Mouse (Mus musculus): Measurements from ENCODE around the gene Treml4. TPM values are rescaled to one million over a fixed set of nuclear protein-coding genes. Genes with fewer than 3 reads are reported as not detected.
A peak's percentile ranks its signal among the peaks of the same experiment; 100 is the strongest.
"Not testable (repeated sequence)": the region's sequence is repeated elsewhere in the genome, so short reads cannot be mapped to it uniquely, and the experiment has no call there.

Treml4 gene
- total RNA-seq, 4 experiments from 2014 or later: not detected

GRCm38 (mm10) chr17:48274098-48274497 is 10.0 kb downstream of the Treml4 start:
- DNase-seq (ENCODE audit: low spot score in 2 of 2): no peak

GRCm38 (mm10) chr17:48274885-48275284 is 10.8 kb downstream of the Treml4 start:
- DNase-seq (ENCODE audit: low spot score in 2 of 2): peak; percentile 48 to 85

- DNase-seq (ENCODE audit: low spot score in 2 of 2): no peak
Measured at GRCm38 (mm10) chr17:48275736-48276135, 11.6 kb downstream of the Treml4 start.

DNA sequence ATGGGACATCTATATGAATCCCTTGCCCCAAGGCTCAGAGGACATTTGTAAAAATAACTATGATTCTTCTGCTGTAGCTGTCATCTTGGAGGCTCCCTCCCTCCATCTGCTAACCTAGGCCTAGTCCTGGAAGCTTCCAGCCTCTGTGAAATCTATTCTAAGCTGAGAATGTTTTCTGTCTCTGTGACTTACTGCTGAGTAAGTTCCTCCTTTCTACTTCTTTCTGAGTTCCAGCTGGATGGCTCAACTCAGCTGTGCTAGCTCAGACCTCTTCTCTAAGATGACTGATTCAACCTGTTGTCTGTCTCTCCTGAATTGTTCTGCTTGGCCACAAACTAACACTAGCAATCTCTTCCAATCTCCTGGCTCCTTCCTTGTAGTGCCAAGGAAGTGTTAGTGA is 14.3 kb downstream of the Treml4 start:
- DNase-seq (ENCODE audit: low spot score in 2 of 2): no peak

DNA sequence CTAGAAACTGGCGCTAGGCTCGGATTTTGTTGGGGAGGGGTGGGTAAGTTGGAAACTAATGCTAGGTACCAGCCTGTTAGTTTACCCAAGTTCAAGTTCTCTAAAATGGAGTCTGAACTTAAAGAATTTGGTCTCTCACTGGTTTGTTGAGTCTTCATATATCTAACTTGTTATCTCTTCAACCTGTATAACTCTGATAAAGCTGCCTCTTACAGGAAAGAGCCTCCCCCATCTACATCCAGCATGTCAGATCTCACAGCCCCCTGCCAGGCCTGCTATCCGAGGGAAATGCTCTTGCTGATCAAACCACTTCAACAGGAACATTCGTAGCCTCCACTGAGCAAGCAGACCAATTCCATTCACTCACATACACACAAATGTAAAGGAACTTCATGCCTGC is 14.9 kb downstream of the Treml4 start:
- no peak for DNase-seq (ENCODE audit: low spot score in 2 of 2)

- DNase-seq (ENCODE audit: low spot score in 2 of 2): no peak
Measured at GRCm38 (mm10) chr17:48280943-48281738, 17.0 kb downstream of the Treml4 start.

DNA sequence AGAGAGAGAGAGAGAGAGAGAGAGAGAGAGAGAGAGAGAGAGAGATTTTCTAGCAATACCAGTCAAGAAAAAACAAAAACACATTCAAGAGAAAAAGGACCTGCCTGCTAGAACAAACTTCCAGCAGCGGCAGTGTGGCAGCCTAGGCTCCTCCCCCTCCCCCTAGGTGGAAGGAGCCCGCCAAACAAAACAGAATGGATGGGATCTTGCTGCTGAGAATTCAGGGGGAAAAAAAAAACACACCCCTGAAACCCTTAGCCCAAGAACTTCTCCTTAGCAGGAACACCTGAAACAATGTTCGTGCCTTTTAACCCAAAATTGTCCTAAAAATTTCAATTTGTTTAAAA is 17.6 kb downstream of the Treml4 start:
- no peak for DNase-seq (ENCODE audit: low spot score in 2 of 2)

- DNase-seq (ENCODE audit: low spot score in 2 of 2): no peak
Measured at GRCm38 (mm10) chr17:48286765-48287164, 22.7 kb downstream of the Treml4 start.

- DNase-seq (ENCODE audit: low spot score in 2 of 2): no peak
Measured at GRCm38 (mm10) chr17:48287276-48287675, 23.2 kb downstream of the Treml4 start.

DNA sequence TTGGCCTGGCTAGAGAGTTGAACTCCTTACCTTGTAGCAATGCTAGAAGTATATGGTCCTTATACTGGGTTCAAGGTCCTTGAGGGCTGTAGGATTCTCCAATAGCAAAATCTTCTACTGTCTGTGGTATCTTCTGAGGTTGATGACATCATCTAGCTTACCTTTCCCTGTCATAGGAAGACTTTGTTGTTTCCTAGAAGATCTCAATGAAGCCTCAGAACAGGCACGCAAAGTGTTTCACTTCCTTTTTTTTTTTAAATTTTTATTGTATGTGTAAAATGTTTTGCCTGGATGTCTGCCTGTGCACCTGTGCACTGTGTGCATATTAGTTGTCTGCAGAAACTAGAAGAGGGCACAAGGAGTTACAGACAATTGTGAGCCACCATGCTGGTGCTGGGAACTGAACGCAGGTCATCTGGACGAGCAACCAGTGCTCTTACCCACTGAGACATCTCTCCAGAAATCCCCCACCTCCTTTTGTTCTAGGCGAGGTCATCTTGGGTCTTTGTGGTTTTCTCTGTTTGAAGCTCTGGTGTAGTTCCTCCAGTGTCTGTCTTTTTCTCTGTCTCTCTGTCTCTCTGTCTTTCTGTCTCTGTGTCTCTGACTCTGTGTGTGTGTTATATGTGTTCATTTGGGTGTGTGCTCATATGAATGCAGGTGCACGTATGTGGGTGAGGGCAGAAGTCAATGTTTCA is 29.6 kb downstream of the Treml4 start:
- DNase-seq (ENCODE audit: low spot score in 2 of 2): no peak

DNA sequence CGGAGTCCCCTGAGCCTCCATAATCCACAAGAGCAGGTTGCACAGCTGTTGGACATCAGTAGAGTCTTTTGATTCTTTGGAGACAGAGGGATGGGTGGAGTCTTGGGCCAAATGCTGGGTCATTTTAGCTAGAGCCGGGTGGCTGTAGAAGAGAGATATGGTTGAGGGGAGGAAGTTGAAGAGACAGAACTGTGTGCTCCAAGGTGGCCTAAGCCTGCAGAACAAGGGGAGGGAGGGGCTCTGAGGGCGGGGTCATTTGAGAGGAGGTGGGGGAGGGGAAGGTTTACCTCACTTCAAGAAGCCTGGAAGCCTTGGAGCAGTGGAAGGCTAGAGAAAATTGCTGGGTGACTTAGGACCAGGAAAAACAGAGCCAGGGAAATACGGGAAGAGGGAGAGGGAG is 35.1 kb downstream of the Treml4 start, which contains the start of gene Treml2:
Gene Treml2, plus strand, starts transcription at position 296 of the 400 bp plus-strand sequence.
- no peak for DNase-seq (ENCODE audit: low spot score in 2 of 2)

- DNase-seq (ENCODE audit: low spot score in 2 of 2): no peak
Measured at GRCm38 (mm10) chr17:48299756-48300155, 35.7 kb downstream of the Treml4 start.

GRCm38 (mm10) chr17:48300199-48300598 is 36.1 kb downstream of the Treml4 start:
- DNase-seq (ENCODE audit: low spot score in 2 of 2): no peak

DNA sequence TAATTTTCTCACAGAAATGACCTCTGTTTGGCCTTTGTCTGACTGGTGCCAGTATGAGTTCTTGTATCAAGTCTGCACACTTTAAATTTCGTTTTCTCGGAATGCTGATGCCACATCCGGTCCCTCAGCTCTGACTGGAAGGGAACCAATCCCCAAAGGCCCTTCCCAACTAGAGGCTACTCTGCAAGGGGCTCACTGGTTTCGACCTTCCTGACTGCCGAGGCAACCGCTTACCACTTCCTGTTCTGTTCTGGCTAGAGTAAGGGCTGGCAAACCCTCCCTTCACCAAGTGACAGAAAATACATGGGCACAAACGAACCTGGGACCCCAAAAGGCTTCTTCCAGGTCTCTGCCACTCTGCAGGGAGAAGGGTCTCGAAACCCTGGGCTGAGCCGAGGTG is 36.8 kb downstream of the Treml4 start:
- DNase-seq (ENCODE audit: low spot score in 2 of 2): no peak

- DNase-seq (ENCODE audit: low spot score in 2 of 2): no peak
Measured at GRCm38 (mm10) chr17:48301792-48302191, 37.7 kb downstream of the Treml4 start.

- DNase-seq (ENCODE audit: low spot score in 2 of 2): no peak
Measured at GRCm38 (mm10) chr17:48312124-48312523, 48.0 kb downstream of the Treml4 start.

- DNase-seq (ENCODE audit: low spot score in 2 of 2): not testable (repeated sequence)
Measured at GRCm38 (mm10) chr17:48315905-48316579, 51.9 kb downstream of the Treml4 start, which contains the start of gene B430306N03Rik. Gene B430306N03Rik (plus strand): TSS chr17:48316141.

GRCm38 (mm10) chr17:48318686-48319085 is 54.6 kb downstream of the Treml4 start:
- DNase-seq (ENCODE audit: low spot score in 2 of 2): no peak

DNA sequence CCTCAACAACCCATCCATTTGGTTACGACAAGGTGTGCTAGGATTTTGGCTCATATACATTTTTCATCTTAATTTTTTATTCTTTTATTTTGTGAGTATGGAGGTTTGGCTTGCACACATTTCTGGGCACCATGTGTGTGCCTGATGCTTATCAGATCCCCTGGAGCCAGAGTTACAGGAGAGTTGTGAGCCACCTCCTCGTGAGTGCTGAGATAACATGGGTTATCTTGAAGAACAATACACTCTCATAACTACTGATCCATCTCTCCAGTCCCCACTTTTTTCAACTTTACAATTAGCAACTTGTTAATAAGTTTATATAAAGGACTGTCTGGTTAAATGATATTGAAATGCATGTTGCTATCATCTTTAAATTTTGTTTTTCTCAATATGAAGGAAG is 57.2 kb downstream of the Treml4 start:
- DNase-seq (ENCODE audit: low spot score in 2 of 2): no peak

- DNase-seq (ENCODE audit: low spot score in 2 of 2): no peak
Measured at GRCm38 (mm10) chr17:48323236-48323635, 59.1 kb downstream of the Treml4 start.

DNA sequence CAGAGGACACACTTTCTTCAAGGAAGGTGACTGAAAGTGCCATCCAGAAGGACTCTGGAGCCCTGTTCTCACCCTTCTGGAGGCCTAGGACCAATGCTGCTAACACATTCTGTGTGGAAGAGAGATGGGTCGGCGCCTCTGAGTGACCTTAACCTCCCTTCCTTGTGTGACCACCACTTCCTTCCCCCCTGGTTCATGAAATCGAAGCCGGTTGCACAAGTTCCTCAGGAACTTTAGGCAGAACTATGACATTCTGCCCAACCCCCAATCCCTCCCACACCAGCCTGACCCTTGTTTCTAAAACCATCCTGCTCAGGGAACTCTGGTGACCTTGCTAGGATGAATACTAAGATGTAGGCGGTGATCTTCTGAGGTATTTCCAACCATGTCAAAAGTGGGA is 60.2 kb downstream of the Treml4 start:
- no peak for DNase-seq (ENCODE audit: low spot score in 2 of 2)

Measured in layer of hippocampus, adult 8-10 months (tissue).